ENCODE assay signal across 8 mouse cellular contexts in genomic region chr1:135687771-135688492, GRCm38 (mm10). TPM values are rescaled to one million over a fixed set of nuclear protein-coding genes. Genes with fewer than 3 reads are reported as not detected.
DNase-seq lines count a peak whose midpoint lies in the region; ATAC-seq lines count a peak whose summit lies in the region.

No protein-coding gene starts in this region.

- H3K36me3 ChIP-seq in hindbrain, embryonic 15.5 days: no peaks in the 10 kb centered on the region
- no peaks in the 10 kb centered on the region for H3K36me3 ChIP-seq in liver, embryonic 12.5 days

- H3K27me3 ChIP-seq in hindbrain, embryonic 15.5 days: peaks cover 3% of the 10 kb centered on the region; the same call in 1 of the 2 replicates
- peaks cover 57% of the 10 kb centered on the region for H3K27me3 ChIP-seq in liver, embryonic 12.5 days (replicated peaks)

- H3K9ac ChIP-seq in hindbrain, embryonic 15.5 days: peak overlapping the region; percentile 57
- peak overlapping the region; percentile 69 for H3K9ac ChIP-seq in liver, embryonic 12.5 days

- WGBS in hindbrain, embryonic 15.5 days: 0% methylated on average over 77 of the region's 81 CpGs
- WGBS in liver, embryonic 12.5 days (ENCODE audit: insufficient replicate concordance): under 1% methylated on average over 69 of the region's 81 CpGs

- peaks cover 27% of the 10 kb centered on the region for H3K4me1 ChIP-seq in hindbrain, embryonic 15.5 days (replicated peaks)
- peaks cover 42% of the 10 kb centered on the region for H3K4me1 ChIP-seq in liver, embryonic 12.5 days

- H3K4me2 ChIP-seq in hindbrain, embryonic 15.5 days: peak overlapping the region; percentile 97
- H3K4me2 ChIP-seq in liver, embryonic 12.5 days: peak overlapping the region; percentile 92

- peak; percentile 81 for ATAC-seq in hindbrain, embryonic 15.5 days (ENCODE audit: low FRiP score, low read depth)
- ATAC-seq in liver, embryonic 12.5 days: peak; percentile 68
- peak; percentile 41; the same call in 1 of the 2 replicates for ATAC-seq in monocyte, adult 5-6 weeks (replicated peaks; ENCODE audit: insufficient number of reproducible peaks, low FRiP score, low TSS enrichment, poor library complexity, severe bottlenecking)

- H3K27ac ChIP-seq in hindbrain, embryonic 15.5 days (replicated peaks): peak overlapping the region; percentile 70
- H3K27ac ChIP-seq in liver, embryonic 12.5 days: peak overlapping the region; percentile 76

- no peaks in the 10 kb centered on the region for H3K9me3 ChIP-seq in hindbrain, embryonic 15.5 days
- no peaks in the 10 kb centered on the region for H3K9me3 ChIP-seq in liver, embryonic 12.5 days (replicated peaks)

- intact Hi-C loops in left cerebral cortex, postnatal 4 days (cut with DNase I): no loop called here

- H3K4me3 ChIP-seq in hindbrain, embryonic 15.5 days: peak overlapping the region; percentile 58
- peak overlapping the region; percentile 65 for H3K4me3 ChIP-seq in liver, embryonic 12.5 days

- peak; percentile 86 for DNase-seq in left cerebral cortex, postnatal 4 days
- DNase-seq in left cerebral cortex, adult 8-10 months (ENCODE audit: low spot score in 2 of 2): no peak
- DNase-seq in cerebellum, adult 9-11 months: peak; percentile 34
- DNase-seq in gastrocnemius, adult 8-10 months (ENCODE audit: low spot score in 2 of 2): peak; percentile 72 to 74
- peak; percentile 71 for DNase-seq in testis, postnatal 14 days (ENCODE audit: low spot score)

RNA-seq across cellular contexts. Expression of gene Csrp1, which starts 31.9 kb away (rescaled TPM):
- total RNA-seq in left cerebral cortex, postnatal 4 days (2021): 10 to 100 TPM; 31.2 to 32.8 TPM
- total RNA-seq in left cerebral cortex, adult 8-10 months (2022): 100 to 1,000 TPM; 277 to 320 (median 278) TPM
- total RNA-seq in gastrocnemius, adult 8-10 months (2022): 10 to 100 TPM; 17.2 to 24.8 (median 23.2) TPM
- 17.7 and 19.6 TPM in 2 replicates for polyA plus RNA-seq in hindbrain, embryonic 15.5 days (2015; fragmentation: Nextera tagmentation; extraction: Ambion mirVana)
- 56.2 and 60.7 TPM in 2 replicates for polyA plus RNA-seq in liver, embryonic 12.5 days (2016; fragmentation: Nextera tagmentation; extraction: Ambion mirVana)
- total RNA-seq in monocyte, adult 5-6 weeks (2017): 25.1 to 38.6 TPM (median 32.4 TPM) in 3 replicates

Comparison
In these comparisons a context has a peak if more than half of its experiments do, and no peak if none do; other contexts are left out.
1. DNase-seq: peak in left cerebral cortex, postnatal 4 days (single experiment), cerebellum, adult 9-11 months (single experiment), gastrocnemius, adult 8-10 months (2 of 2) and testis, postnatal 14 days (single experiment); none in left cerebral cortex, adult 8-10 months (0 of 2).
2. Peak in every context shown above with its lines, with median percentiles within 50 percentile points of each other: ATAC-seq.